25 mouse cellular contexts compared by ENCODE assay signal in the genomic region with DNA sequence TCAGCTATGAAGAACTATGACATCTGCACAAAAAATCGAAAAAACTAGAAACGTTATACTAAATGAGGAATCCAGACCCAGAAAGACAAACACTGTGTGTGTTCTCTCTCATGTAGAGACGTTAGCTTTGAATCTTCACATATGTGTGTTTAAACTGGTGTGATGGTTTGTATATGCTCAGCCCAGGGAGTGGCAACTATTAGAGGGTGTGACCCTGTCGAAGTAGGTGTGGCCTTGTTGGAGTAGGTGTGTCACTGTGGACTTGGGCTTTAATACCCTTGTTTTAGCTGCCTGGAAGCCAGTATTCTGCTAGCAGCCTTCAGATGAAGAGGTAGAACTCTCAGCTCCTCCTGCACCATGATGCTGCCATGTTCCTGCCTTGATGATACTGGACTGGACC. TPM values are rescaled to one million over a fixed set of nuclear protein-coding genes. Genes with fewer than 3 reads are reported as not detected.
"Had no signal": no experiment of that assay in that cellular context is flagged by ENCODE, and none has a peak within 500 bp of the region (broad histone marks: within the 10 kb centered on the region; RNA-seq: fewer than 3 reads in every experiment).

No protein-coding gene starts in this region.

- H3K27me3 ChIP-seq: limb, embryonic 12.5 days; limb, embryonic 15.5 days; midbrain, embryonic 12.5 days; neural tube, embryonic 13.5 days had no signal

- DNase-seq: kidney, adult 2 months; kidney, postnatal 25 days; layer of hippocampus, postnatal 36 days; left cerebral cortex, postnatal 4 days; lung, adult 2 months; lung, postnatal 14 days; lung, postnatal 4 days; retina, postnatal 1 day; thymus, adult 2 months; thymus, postnatal 14 days; thymus, postnatal 4 days had no signal

- ATAC-seq: intestine, postnatal 0 days; midbrain, embryonic 16.5 days had no signal

- H3K4me3 ChIP-seq: left cerebral cortex, adult 2 months; limb, embryonic 12.5 days; limb, embryonic 15.5 days; midbrain, embryonic 12.5 days; myocyte; neural tube, embryonic 13.5 days had no signal

- H3K9ac ChIP-seq: limb, embryonic 12.5 days; limb, embryonic 15.5 days; midbrain, embryonic 12.5 days; neural tube, embryonic 13.5 days had no signal

- H3K27ac ChIP-seq: kidney, postnatal 0 days; left cerebral cortex, adult 2 months; limb, embryonic 12.5 days; limb, embryonic 15.5 days; midbrain, embryonic 12.5 days; neural tube, embryonic 13.5 days; stomach, postnatal 0 days had no signal

- H3K4me2 ChIP-seq: limb, embryonic 12.5 days; limb, embryonic 15.5 days; midbrain, embryonic 12.5 days; neural tube, embryonic 13.5 days had no signal

- H3K9me3 ChIP-seq: limb, embryonic 12.5 days; limb, embryonic 15.5 days; midbrain, embryonic 12.5 days; neural tube, embryonic 13.5 days had no signal

- H3K4me1 ChIP-seq: limb, embryonic 12.5 days; limb, embryonic 15.5 days; midbrain, embryonic 12.5 days; neural tube, embryonic 13.5 days had no signal

- H3K36me3 ChIP-seq: limb, embryonic 12.5 days; limb, embryonic 15.5 days; midbrain, embryonic 12.5 days; neural tube, embryonic 13.5 days had no signal

RNA-seq across cellular contexts. Expression of gene Wasf3, which starts 44.7 kb away (rescaled TPM):
- total RNA-seq: megakaryocyte progenitor cell, adult 5-6 weeks; megakaryocyte-erythroid progenitor cell, adult 5-6 weeks; monocyte, adult 5-6 weeks; neutrophil, adult 5-6 weeks had no signal
- polyA plus RNA-seq: myocyte had no signal
